Comparison of ENCODE assay signal across 12 mouse cellular contexts in the genomic region with DNA sequence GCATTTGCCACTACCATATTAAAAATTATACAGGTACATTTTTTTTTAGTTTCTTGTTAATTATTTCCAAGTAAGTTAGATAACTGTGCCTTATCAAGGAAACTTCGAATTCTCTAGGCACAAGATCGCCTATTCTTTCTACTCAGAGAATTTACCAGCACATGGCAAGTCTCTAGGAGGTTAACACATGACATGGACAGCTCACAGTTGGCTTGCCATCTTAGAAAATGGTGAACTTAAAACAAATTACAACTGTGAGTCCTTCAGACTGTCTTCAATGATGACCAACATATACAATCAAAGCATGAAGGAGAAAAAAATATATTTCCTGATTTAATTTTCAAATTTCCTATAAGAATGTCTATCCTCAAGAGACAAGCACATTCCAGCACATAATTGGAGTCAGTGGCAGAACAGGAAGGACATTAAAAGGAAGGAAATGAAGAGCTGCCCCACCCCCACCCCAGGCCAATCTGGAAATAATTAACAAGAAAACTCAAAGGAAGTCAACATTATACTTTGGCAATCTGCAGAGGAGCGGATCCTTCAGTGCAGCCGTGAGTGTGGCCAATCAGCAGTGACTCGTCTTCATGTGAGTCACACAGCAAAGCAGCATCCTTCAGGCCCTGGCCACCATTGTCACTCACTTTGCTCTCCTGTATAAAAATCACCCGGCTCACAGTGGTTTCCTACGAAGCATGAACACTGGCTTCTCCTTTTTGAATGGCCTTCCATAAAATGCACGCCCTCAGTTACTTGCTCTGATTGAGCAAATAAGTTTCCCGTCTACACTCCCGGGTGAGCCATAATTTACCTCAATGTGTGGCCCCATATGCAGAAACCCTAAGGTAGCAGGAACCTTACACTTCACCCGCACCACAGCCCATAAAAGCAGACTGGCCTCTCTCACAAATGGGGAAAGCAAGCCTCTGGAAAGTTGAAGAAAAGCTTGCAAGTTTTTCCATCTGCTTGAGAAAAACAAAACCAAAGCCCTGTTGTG. TPM values are rescaled to one million over a fixed set of nuclear protein-coding genes. Genes with fewer than 3 reads are reported as not detected.
DNase-seq lines count a peak whose midpoint lies in the region; ATAC-seq lines count a peak whose summit lies in the region.
"Had no signal": no experiment of that assay in that cellular context is flagged by ENCODE, and none has a peak within 500 bp of the region (broad histone marks: within the 10 kb centered on the region; RNA-seq: fewer than 3 reads in every experiment).

No protein-coding gene starts in this region.

- ATAC-seq in hindbrain, embryonic 11.5 days (ENCODE audit: low FRiP score): no peak
- ATAC-seq in hindbrain, embryonic 12.5 days (ENCODE audit: low FRiP score): no peak
- peak; percentile 36; the same call in 1 of the 2 replicates for ATAC-seq in monocyte, adult 5-6 weeks (replicated peaks; ENCODE audit: insufficient number of reproducible peaks, low FRiP score, low TSS enrichment, poor library complexity, severe bottlenecking)
- no peak for ATAC-seq in forebrain, embryonic 16.5 days

- 62% methylated on average over 11 of the region's 11 CpGs for WGBS in hindbrain, embryonic 11.5 days
- WGBS in hindbrain, embryonic 12.5 days: 67% methylated on average over 11 of the region's 11 CpGs
- 79% methylated on average over 11 of the region's 11 CpGs for WGBS in forebrain, embryonic 16.5 days

- H3K9ac ChIP-seq in hindbrain, embryonic 11.5 days (ENCODE audit: low read depth, low read length): no peak overlapping the region
- H3K9ac ChIP-seq in hindbrain, embryonic 12.5 days: no peak overlapping the region
- H3K9ac ChIP-seq in forebrain, embryonic 16.5 days (replicated peaks; ENCODE audit: low read depth, low read length): no peak overlapping the region

- H3K27ac ChIP-seq in hindbrain, embryonic 11.5 days (ENCODE audit: low read depth, low read length): no peak overlapping the region
- H3K27ac ChIP-seq in hindbrain, embryonic 12.5 days: no peak overlapping the region
- H3K27ac ChIP-seq in forebrain, embryonic 16.5 days (ENCODE audit: low read length): no peak overlapping the region

- no peaks in the 10 kb centered on the region for H3K27me3 ChIP-seq in hindbrain, embryonic 11.5 days (ENCODE audit: control insufficient read depth, insufficient read depth, low read length)
- H3K27me3 ChIP-seq in hindbrain, embryonic 12.5 days: no peaks in the 10 kb centered on the region
- H3K27me3 ChIP-seq in forebrain, embryonic 16.5 days (replicated peaks; ENCODE audit: control insufficient read depth, insufficient read depth, low read length): no peaks in the 10 kb centered on the region

- no peaks in the 10 kb centered on the region for H3K9me3 ChIP-seq in hindbrain, embryonic 11.5 days (ENCODE audit: control insufficient read depth, low read length)
- no peaks in the 10 kb centered on the region for H3K9me3 ChIP-seq in hindbrain, embryonic 12.5 days (replicated peaks)
- H3K9me3 ChIP-seq in forebrain, embryonic 16.5 days (ENCODE audit: control insufficient read depth, low read length): no peaks in the 10 kb centered on the region

- DNase-seq in hindbrain, embryonic 11.5 days (ENCODE audit: low spot score): peak; percentile 24
- DNase-seq in embryo, embryonic 9.5 days (ENCODE audit: extremely low spot score): peak; percentile 42
- peak; percentile 54 for DNase-seq in kidney, postnatal 10 days
- no peak for DNase-seq in thymus, postnatal 36 days
- DNase-seq in adipocyte (ENCODE audit: low spot score): no peak
- DNase-seq: gastrocnemius, postnatal 36 days; thymus, postnatal 4 days had no signal

- H3K4me3 ChIP-seq in hindbrain, embryonic 11.5 days (ENCODE audit: low read depth, low read length): no peak overlapping the region
- H3K4me3 ChIP-seq in hindbrain, embryonic 12.5 days: no peak overlapping the region
- H3K4me3 ChIP-seq in forebrain, embryonic 16.5 days (replicated peaks; ENCODE audit: low read length): no peak overlapping the region

- H3K4me1 ChIP-seq in hindbrain, embryonic 11.5 days (replicated peaks; ENCODE audit: control insufficient read depth, insufficient read depth, low read length): no peaks in the 10 kb centered on the region; the same call in 1 of the 2 replicates
- no peaks in the 10 kb centered on the region for H3K4me1 ChIP-seq in hindbrain, embryonic 12.5 days
- H3K4me1 ChIP-seq in forebrain, embryonic 16.5 days (replicated peaks; ENCODE audit: control insufficient read depth, insufficient read depth, low read length): no peaks in the 10 kb centered on the region

- H3K36me3 ChIP-seq in hindbrain, embryonic 11.5 days (ENCODE audit: control insufficient read depth, insufficient read depth, low read length): no peaks in the 10 kb centered on the region
- no peaks in the 10 kb centered on the region for H3K36me3 ChIP-seq in hindbrain, embryonic 12.5 days
- no peaks in the 10 kb centered on the region for H3K36me3 ChIP-seq in forebrain, embryonic 16.5 days (ENCODE audit: control insufficient read depth, insufficient read depth)

- no peak overlapping the region for H3K4me2 ChIP-seq in hindbrain, embryonic 11.5 days (replicated peaks; ENCODE audit: low read depth, low read length)
- H3K4me2 ChIP-seq in hindbrain, embryonic 12.5 days (replicated peaks): no peak overlapping the region
- H3K4me2 ChIP-seq in forebrain, embryonic 16.5 days (ENCODE audit: low read length): no peak overlapping the region

RNA-seq across cellular contexts. Expression of gene Mnd1, which starts 26.4 kb away (rescaled TPM):
- 10.4 and 10.9 TPM in 2 replicates for polyA plus RNA-seq in hindbrain, embryonic 11.5 days (2014; fragmentation: Nextera tagmentation; extraction: Ambion mirVana)
- polyA plus RNA-seq in hindbrain, embryonic 12.5 days (2016; fragmentation: Nextera tagmentation; extraction: Ambion mirVana): 8.0 and 8.1 TPM in 2 replicates
- 5.8 TPM in 1 of 3 replicates, not detected in the others for total RNA-seq in monocyte, adult 5-6 weeks (2017)
- 2.7 and 3.2 TPM in 2 replicates for polyA plus RNA-seq in forebrain, embryonic 16.5 days (2015; fragmentation: Nextera tagmentation; extraction: Ambion mirVana)

RNA-seq across cellular contexts. Expression of gene Gm6525, which starts 44.7 kb away (rescaled TPM):
- polyA plus RNA-seq in hindbrain, embryonic 11.5 days (2014; fragmentation: Nextera tagmentation; extraction: Ambion mirVana): 0.99 and 1.6 TPM in 2 replicates
- polyA plus RNA-seq in hindbrain, embryonic 12.5 days (2016; fragmentation: Nextera tagmentation; extraction: Ambion mirVana): 1.4 and 2.4 TPM in 2 replicates
- total RNA-seq in monocyte, adult 5-6 weeks (2017): not detected in 3 replicates
- polyA plus RNA-seq in forebrain, embryonic 16.5 days (2015; fragmentation: Nextera tagmentation; extraction: Ambion mirVana): 3.0 and 3.1 TPM in 2 replicates
- total RNA-seq: gastrocnemius, postnatal 36 days; left cerebral cortex, postnatal 10 days; neutrophil, adult 5-6 weeks had no signal

Comparison
In these comparisons a context has a peak if more than half of its experiments do, and no peak if none do; other contexts are left out.
1. DNase-seq: peak in hindbrain, embryonic 11.5 days (single experiment), embryo, embryonic 9.5 days (single experiment) and kidney, postnatal 10 days (single experiment); none in thymus, postnatal 36 days (0 of 2) and adipocyte (single experiment).